Mouse (Mus musculus): ENCODE results near the gene Xcl1.
"Not testable (repeated sequence)": the region's sequence is repeated elsewhere in the genome, so short reads cannot be mapped to it uniquely, and the experiment has no call there.

Xcl1 gene

GRCm38 (mm10) chr1:164935477-164936044, at the start of gene Xcl1:
Xcl1 (minus strand) TSS chr1:164935527.
- DNase-seq (ENCODE audit: low spot score): no peak

GRCm38 (mm10) chr1:164984681-164985080, 49.4 kb upstream of the Xcl1 start:
- DNase-seq (ENCODE audit: low spot score): not testable (repeated sequence)

- no peak for DNase-seq (ENCODE audit: low spot score)
These were observed 42.0 kb upstream of the Xcl1 start for GRCm38 (mm10) chr1:164977351-164977750.

GRCm38 (mm10) chr1:164975729-164976128, 40.4 kb upstream of the Xcl1 start:
- DNase-seq (ENCODE audit: low spot score): no peak

- no peak for DNase-seq (ENCODE audit: low spot score)
These were observed 39.9 kb upstream of the Xcl1 start for GRCm38 (mm10) chr1:164975276-164975675.

GRCm38 (mm10) chr1:164973790-164974189, 38.5 kb upstream of the Xcl1 start:
- no peak for DNase-seq (ENCODE audit: low spot score)

GRCm38 (mm10) chr1:164973341-164973740, 38.0 kb upstream of the Xcl1 start:
- no peak for DNase-seq (ENCODE audit: low spot score)

- no peak for DNase-seq (ENCODE audit: low spot score)
These were observed 37.4 kb upstream of the Xcl1 start for GRCm38 (mm10) chr1:164972744-164973143.

GRCm38 (mm10) chr1:164966095-164966698, 30.9 kb upstream of the Xcl1 start:
- no peak for DNase-seq (ENCODE audit: low spot score)

- DNase-seq (ENCODE audit: low spot score): no peak
These were observed 25.3 kb upstream of the Xcl1 start for GRCm38 (mm10) chr1:164960610-164961009.

GRCm38 (mm10) chr1:164959787-164960385, 24.6 kb upstream of the Xcl1 start:
- DNase-seq (ENCODE audit: low spot score): no peak

GRCm38 (mm10) chr1:164959160-164959559, 23.8 kb upstream of the Xcl1 start:
- DNase-seq (ENCODE audit: low spot score): no peak

- DNase-seq (ENCODE audit: low spot score): no peak
These were observed 22.6 kb upstream of the Xcl1 start for GRCm38 (mm10) chr1:164957974-164958373.

- no peak for DNase-seq (ENCODE audit: low spot score)
These were observed 21.5 kb upstream of the Xcl1 start for GRCm38 (mm10) chr1:164956725-164957399.

GRCm38 (mm10) chr1:164955452-164956196, 20.3 kb upstream of the Xcl1 start:
- no peak for DNase-seq (ENCODE audit: low spot score)

GRCm38 (mm10) chr1:164953574-164953973, 18.2 kb upstream of the Xcl1 start:
- no peak for DNase-seq (ENCODE audit: low spot score)

- no peak for DNase-seq (ENCODE audit: low spot score)
These were observed 733 bp upstream of the Xcl1 start for GRCm38 (mm10) chr1:164936060-164936459.

GRCm38 (mm10) chr1:164933441-164934188, 1.7 kb downstream of the Xcl1 start:
- no peak for DNase-seq (ENCODE audit: low spot score)

- no peak for DNase-seq (ENCODE audit: low spot score)
These were observed 4.2 kb downstream of the Xcl1 start for GRCm38 (mm10) chr1:164931135-164931534.

GRCm38 (mm10) chr1:164930006-164930405, 5.3 kb downstream of the Xcl1 start:
- DNase-seq (ENCODE audit: low spot score): no peak

- no peak for DNase-seq (ENCODE audit: low spot score)
These were observed 8.7 kb downstream of the Xcl1 start for GRCm38 (mm10) chr1:164926534-164927160.

All from testis, postnatal 10 days (tissue).